Mouse (Mus musculus): ENCODE measurements at regions not wholly inside any gene's neighbourhood (a gene's known extent, or its start where the extent isn't known, plus 50 kb on each side); places are given as distances from the start of the nearest gene placed in this dataset.
A peak's percentile ranks its signal among the peaks of the same experiment; 100 is the strongest.

DNA sequence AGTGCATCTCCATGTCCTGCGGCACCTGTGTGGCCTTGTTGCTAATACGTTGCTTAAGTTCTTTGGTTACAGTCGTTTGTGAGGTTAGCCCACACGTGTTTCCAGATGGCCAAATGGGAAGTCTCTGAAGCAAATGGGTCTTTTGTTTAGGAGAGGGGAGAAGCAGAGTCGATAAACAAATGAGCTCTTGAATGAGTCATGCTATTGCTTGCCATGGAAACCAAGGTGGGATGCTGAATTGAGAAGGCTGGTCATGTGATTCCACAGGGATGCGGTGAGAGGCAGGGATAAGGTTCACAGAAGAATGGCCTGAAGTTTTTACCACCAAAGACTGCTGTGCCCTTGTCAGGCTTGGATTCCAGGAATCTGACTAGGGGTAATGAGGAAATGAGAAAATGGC lies 214.8 kb upstream of the Elac2 start:
- DNase-seq (ENCODE audit: low spot score in 2 of 2): no peak

DNA sequence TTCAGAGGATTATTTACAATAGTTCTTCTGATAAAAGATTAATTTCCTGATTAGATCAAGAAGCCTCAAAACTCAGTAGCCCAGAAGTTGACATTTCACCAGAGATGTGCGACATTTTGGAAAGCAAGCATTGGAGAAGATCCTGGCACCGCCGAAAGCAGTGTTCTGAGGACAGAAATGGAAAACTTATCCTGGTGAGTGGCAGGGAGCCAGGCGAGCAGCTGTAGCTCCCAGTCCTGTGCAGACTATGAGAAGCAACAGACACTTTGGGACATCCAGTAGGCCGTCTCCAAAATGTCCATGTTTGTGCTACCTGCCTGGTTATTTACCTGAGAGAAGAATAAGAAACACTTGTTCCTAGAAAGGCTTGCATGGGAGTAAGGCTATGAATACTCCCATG lies 202.1 kb upstream of the Elac2 start:
- peak in 1 of 2 experiments; percentile 4 for DNase-seq (ENCODE audit: low spot score in 2 of 2)

DNA sequence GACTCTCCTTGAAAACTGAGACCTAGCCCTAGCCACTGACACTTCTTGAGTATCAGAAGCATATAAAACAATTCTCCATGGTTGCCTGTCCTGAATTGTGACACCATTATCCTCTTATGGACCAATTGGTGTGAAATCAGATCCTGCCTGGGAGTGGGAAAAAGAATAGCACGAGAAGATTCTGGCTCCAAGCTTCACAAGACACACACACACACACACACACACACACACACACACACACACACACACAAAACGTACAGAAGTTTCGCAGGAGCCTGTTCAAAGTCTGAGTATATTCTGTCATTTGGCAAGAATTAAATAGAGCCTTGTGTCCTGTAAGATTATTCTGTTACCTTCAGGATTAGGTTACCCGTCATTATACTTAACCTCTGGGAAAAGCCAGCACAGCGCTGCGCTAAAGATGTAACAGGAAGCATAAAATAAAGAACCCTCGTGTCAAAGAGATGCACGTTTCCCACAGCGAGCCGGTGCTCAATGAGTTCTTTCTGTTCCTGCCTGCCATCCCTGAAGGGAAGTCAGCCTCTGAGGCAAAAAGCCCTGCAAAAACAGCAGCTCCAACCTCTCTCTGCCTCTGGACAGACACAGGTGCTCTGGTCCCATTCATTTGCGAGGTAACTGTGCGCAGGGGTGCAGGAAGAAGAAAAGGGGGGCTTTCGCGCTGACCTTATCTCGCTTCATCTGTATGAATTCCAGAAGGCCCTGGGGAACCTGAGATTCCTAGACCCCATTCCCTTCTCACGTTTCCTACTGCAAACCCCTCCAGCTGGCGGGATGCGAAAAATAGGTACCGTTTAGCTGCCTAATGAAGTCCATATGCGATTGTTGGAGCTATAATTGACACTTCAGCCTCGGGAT lies 178.4 kb upstream of the Elac2 start:
- DNase-seq (ENCODE audit: low spot score in 2 of 2): no peak

GRCm38 (mm10) chr11:64801351-64801750 lies 177.5 kb upstream of the Elac2 start:
- DNase-seq (ENCODE audit: low spot score in 2 of 2): no peak

- no peak for DNase-seq (ENCODE audit: low spot score in 2 of 2)
Measured at GRCm38 (mm10) chr11:64805567-64805966, 173.3 kb upstream of the Elac2 start.

GRCm38 (mm10) chr11:64812408-64812807 lies 166.4 kb upstream of the Elac2 start:
- DNase-seq (ENCODE audit: low spot score in 2 of 2): no peak

DNA sequence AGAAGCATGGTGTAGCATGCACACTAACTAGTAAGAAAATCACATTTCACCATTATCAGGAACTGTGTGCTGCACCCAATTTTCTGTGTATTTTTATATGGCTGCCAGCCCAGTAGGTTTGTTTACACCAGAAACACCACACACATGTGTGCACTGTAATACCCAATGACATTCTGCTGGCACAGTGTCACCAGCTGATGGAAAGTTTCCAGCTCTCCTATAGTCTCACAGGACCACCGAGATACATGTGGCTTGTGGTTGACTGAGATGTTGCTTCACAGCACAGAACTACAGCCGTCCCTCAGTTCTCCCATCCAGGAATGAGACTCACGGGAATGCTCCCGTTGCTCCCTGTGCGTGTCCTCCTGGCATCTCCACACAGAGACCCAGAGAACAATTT lies 149.4 kb upstream of the Elac2 start:
- no peak for DNase-seq (ENCODE audit: low spot score in 2 of 2)

GRCm38 (mm10) chr11:64832453-64832852 lies 146.4 kb upstream of the Elac2 start:
- DNase-seq (ENCODE audit: low spot score in 2 of 2): no peak

DNA sequence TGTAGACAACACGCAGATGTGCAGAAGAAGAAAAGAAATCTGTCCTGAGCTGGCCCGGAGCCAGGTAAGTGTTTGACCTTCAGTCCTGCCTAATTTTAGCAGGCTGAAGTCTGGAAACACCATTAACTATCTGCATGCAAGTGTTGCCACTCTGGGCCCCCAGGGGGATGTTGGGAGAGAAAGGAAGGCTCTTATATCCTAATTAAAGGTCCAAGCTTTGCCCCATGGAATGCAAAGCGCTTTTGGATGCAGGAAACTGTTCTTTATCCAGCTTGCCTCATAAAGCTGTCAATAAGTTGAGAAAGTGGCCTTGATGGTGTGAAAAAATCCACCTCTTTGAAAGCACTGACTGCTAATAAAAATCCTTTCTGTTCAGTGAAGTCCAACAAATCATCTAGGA lies 145.1 kb upstream of the Elac2 start:
- no peak for DNase-seq (ENCODE audit: low spot score in 2 of 2)

DNA sequence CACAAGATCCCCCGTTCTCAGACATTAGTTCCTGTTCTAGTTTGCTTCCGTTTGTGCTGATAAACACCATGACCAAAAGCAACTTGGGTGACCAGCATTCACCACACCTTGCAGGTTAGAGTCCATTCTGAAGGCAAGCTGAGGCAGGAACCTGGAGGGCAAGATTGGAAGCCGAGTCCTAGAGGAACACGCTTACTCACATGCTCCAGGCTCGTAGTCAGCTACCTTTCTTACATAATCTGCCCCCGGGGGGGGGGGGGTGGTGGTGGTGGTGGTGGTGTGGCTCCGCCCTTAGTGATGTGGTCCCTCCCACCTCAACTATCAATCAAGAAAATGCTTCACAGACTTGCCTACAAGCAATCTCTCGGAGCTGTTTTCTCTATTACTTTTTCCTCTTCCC lies 142.1 kb upstream of the Elac2 start:
- no peak for DNase-seq (ENCODE audit: low spot score in 2 of 2)

GRCm38 (mm10) chr11:64841092-64841491 lies 137.7 kb upstream of the Elac2 start:
- DNase-seq (ENCODE audit: low spot score in 2 of 2): no peak

- no peak for DNase-seq (ENCODE audit: low spot score in 2 of 2)
Measured at GRCm38 (mm10) chr11:64842775-64843530, 135.9 kb upstream of the Elac2 start.

- DNase-seq (ENCODE audit: low spot score in 2 of 2): no peak
Measured at GRCm38 (mm10) chr11:64846577-64847147, 132.2 kb upstream of the Elac2 start.

DNA sequence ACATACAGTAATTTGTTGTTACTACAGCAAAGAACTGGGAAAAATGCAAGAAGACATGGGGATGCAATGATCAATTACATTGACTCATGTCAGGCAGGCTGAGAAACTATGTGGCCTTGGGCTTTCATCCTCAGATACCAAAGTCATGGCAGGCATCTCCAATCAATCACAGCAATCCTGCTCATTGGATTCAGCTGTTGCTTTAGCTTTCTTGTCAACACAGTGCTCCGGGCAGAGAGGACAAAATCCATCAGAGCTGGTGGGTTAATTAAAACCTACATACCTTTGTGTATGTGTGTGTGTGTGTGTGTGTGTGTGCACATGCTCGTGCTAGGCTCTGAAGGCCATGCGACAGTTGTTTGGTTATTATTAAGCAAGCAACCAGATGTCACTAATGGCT lies 119.2 kb upstream of the Elac2 start:
- no peak for DNase-seq (ENCODE audit: low spot score in 2 of 2)

- DNase-seq (ENCODE audit: low spot score in 2 of 2): no peak
Measured at GRCm38 (mm10) chr11:64880674-64881073, 98.2 kb upstream of the Elac2 start.

GRCm38 (mm10) chr11:64884518-64884917 lies 94.3 kb upstream of the Elac2 start:
- DNase-seq (ENCODE audit: low spot score in 2 of 2): no peak

DNA sequence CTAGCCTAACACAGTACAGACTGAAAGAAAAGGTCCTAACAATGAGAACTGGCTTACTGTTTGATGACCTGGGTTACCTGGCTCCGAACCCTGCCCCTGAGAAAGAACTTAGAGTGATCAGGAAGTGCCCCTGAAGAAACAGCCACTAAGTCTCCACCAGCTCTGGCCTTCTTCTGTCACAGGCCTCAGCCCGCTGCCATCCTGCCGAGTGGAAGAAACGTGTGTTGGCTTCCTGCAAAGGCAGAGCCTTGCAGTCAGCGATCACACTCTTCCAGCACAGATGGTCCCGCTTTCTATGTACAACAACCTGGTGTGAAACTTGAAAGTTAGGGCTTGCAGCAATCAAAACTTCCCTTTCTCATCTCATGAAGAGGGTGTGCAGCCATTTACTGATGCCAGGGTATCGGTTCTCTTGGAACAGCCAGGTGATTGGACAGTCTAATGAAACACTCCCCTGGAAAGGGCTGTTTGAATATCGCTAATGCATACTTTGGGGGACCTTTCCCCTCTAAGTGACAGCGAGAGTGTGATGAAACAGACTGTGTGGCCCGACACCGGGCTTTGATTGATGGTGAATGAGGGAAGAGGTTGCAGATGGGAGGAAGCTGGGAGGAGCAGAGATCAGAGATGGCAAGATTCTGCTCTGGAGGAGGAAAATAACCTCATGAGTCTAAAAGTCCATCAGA lies 89.4 kb upstream of the Elac2 start:
- DNase-seq (ENCODE audit: low spot score in 2 of 2): no peak

DNA sequence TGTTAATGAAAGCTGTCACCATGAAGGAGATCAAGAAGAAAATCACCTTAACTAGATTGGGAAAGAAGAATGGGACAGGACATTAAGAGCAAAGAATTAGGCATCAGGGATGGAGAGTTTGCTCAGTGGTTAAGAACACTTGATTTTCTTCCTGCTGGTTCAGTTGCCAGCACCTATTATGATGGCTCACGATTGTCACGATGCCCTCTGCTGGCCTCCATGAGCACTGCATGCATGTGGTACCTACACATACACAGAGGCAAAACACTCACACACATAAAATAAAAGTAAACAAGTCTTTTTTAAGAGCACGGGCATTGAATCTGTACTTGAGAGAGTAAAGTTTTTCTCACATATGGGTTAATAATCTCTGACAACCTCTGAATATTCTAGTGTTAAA lies 88.1 kb upstream of the Elac2 start:
- no peak for DNase-seq (ENCODE audit: low spot score in 2 of 2)

GRCm38 (mm10) chr11:64895804-64896466 lies 82.9 kb upstream of the Elac2 start:
- DNase-seq (ENCODE audit: low spot score in 2 of 2): no peak

GRCm38 (mm10) chr11:64898758-64899586 lies 79.9 kb upstream of the Elac2 start:
- peak; percentile 23 to 79 for DNase-seq (ENCODE audit: low spot score in 2 of 2)

All from layer of hippocampus, adult 8-10 months (tissue).